Mouse (Mus musculus) midbrain, embryonic 13.5 days (tissue): Measurements from ENCODE around the gene Nek4. TPM values are rescaled to one million over a fixed set of nuclear protein-coding genes. Genes with fewer than 3 reads are reported as not detected.

Experiments used
- ATAC-seq: fragments of 200-750 bp; cut with Nextera tagmentation; 2 replicates; pipeline ENCODE4 v1.8.0; 2017; ENCODE audit warnings: mild to moderate bottlenecking, moderate TSS enrichment, moderate library complexity
- H3K27ac ChIP-seq: fragments of 300-500 bp; sonication (generic); 2 replicates; pipeline ENCODE4 v1.5.1; 2015; ENCODE audit warnings: inconsistent platforms, mild to moderate bottlenecking, moderate library complexity
- H3K27me3 ChIP-seq: fragments of 300-500 bp; sonication (generic); 2 replicates; pipeline ENCODE4 v1.6.1; 2015; ENCODE audit warnings: mild to moderate bottlenecking, inconsistent platforms
- H3K36me3 ChIP-seq: fragments of 300-500 bp; sonication (generic); 2 replicates; pipeline ENCODE4 v1.6.1; 2015; ENCODE audit warnings: mild to moderate bottlenecking, inconsistent platforms
- H3K4me1 ChIP-seq: fragments of 300-500 bp; sonication (generic); replicated peaks from 2 replicates; pipeline ENCODE4 v1.6.1; 2015; ENCODE audit warnings: inconsistent platforms
- H3K4me2 ChIP-seq: fragments of 300-500 bp; sonication (generic); replicated peaks from 2 replicates; pipeline ENCODE4 v1.6.1; 2015; ENCODE audit warnings: moderate library complexity, mild to moderate bottlenecking, inconsistent platforms
- H3K4me3 ChIP-seq: fragments of 300-500 bp; sonication (generic); replicated peaks from 2 replicates; pipeline ENCODE4 v1.5.1; 2015; ENCODE audit warnings: mild to moderate bottlenecking, inconsistent platforms
- H3K9ac ChIP-seq: fragments of 300-500 bp; sonication (generic); replicated peaks from 2 replicates; pipeline ENCODE4 v1.6.1; 2015; ENCODE audit warnings: mild to moderate bottlenecking, inconsistent platforms
- H3K9me3 ChIP-seq: fragments of 300-500 bp; sonication (generic); 2 replicates; pipeline ENCODE4 v1.6.1; 2016; ENCODE audit warnings: mild to moderate bottlenecking, inconsistent platforms
- WGBS: fragments of 180-500 bp; shearing (Covaris S2); methylation state at CpG from one replicate; pipeline ENCODE4 v1.1.7; 2015; 5-methylcytosine and 5-hydroxymethylcytosine counted together
- polyA plus RNA-seq: library from polyadenylated mRNA; unstranded; fragments of >200 nt; fragmentation: Nextera tagmentation; extraction: Ambion mirVana; gene quantifications from 2 replicates; pipeline ENCODE4 v1.2.1, GENCODE M21; 2015

Gene Nek4
- polyA plus RNA-seq, 1 experiment from 2014 or later, result 20.0 TPM

DNA sequence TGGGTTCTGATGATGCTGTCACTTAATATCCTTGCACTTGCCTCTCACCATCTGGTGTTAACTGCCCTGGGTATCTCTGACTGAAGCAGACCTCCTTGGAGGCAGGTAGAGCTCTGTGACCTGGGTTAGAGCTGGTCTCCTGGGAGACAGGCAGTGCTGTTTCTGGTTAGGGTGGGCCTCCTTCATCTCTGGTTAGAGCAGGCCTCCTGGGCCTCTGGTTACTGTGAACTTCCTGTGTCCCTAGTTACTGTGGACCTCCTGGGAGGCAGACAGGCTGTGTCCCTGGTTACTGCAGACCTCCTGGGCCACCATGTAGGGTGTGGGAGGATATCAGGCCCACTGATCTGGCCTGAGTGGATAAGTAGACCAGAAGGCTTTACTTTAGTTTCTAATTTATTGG is 45.2 kb downstream of the Nek4 start:
- H3K4me3 ChIP-seq, result no peak overlapping the region
- H3K9ac ChIP-seq, result no peak overlapping the region
- no peaks in the 10 kb centered on the region for H3K9me3 ChIP-seq
- H3K4me2 ChIP-seq, result no peak overlapping the region
- H3K36me3 ChIP-seq, result peaks cover 26% of the 10 kb centered on the region
- no peak for ATAC-seq
- H3K27me3 ChIP-seq, result no peaks in the 10 kb centered on the region
- H3K27ac ChIP-seq, result no peak overlapping the region
- peaks cover 10% of the 10 kb centered on the region for H3K4me1 ChIP-seq

DNA sequence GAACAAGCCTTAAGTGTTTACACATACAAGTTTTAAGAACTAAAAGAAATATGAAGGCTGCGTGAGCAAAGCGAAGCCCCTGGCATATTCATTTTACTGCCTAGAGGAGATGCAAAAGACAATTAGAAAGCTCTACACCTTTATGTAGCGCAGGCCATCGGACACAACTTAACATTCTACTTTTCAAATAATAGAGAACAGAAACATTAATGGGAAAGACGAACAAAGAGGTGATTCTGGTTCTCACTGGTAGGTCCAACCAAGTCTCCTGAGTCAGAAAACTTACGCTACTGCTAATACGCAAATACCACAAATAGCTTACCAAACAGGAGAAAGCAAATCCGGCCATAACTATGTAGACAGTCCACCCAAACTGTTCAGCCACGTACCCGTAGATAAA is 49.2 kb downstream of the Nek4 start:
- peak overlapping the region; percentile 83 for H3K4me2 ChIP-seq
- no peaks in the 10 kb centered on the region for H3K27me3 ChIP-seq
- WGBS, result 67% methylated on average over 10 of the region's 10 CpGs
- peaks cover 23% of the 10 kb centered on the region for H3K4me1 ChIP-seq
- no peak for ATAC-seq
- H3K9me3 ChIP-seq, result no peaks in the 10 kb centered on the region
- peak overlapping the region; percentile 96 for H3K4me3 ChIP-seq
- H3K9ac ChIP-seq, result peak overlapping the region; percentile 94
- H3K27ac ChIP-seq, result no peak overlapping the region
- H3K36me3 ChIP-seq, result peaks cover 26% of the 10 kb centered on the region

DNA sequence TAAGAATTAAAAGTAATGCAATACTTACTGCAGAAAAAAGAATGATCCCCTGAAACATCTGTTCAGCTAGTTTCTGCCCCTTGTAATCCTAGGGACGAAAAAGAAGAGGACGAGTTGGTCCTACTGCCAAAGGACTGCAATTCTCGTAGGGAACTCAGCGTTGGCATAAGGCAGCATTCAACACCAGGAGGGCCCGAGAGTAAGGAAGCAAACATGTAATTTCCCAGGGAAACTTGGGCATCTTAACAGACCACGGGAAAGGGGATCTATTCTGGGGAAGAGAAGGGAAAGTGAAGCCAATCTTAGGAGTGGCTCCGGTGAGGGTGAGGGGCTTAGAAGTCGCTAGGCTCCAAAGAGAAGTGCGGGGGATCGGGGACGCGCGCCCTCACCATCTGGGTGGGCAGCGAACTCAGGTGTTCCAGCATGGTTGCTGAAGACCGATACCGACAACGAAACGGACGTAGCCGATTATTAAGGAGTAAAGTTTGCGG is 49.7 kb downstream of the Nek4 start:
- peak overlapping the region; percentile 94 for H3K27ac ChIP-seq
- H3K27me3 ChIP-seq, result no peaks in the 10 kb centered on the region
- peaks cover 26% of the 10 kb centered on the region for H3K36me3 ChIP-seq
- WGBS, result under 1% methylated on average over 21 of the region's 21 CpGs
- peak overlapping the region; percentile 96 for H3K4me3 ChIP-seq
- peaks cover 23% of the 10 kb centered on the region for H3K4me1 ChIP-seq
- peak; percentile 67 for ATAC-seq
- no peaks in the 10 kb centered on the region for H3K9me3 ChIP-seq
- peak overlapping the region; percentile 94 for H3K9ac ChIP-seq
- peak overlapping the region; percentile 83 for H3K4me2 ChIP-seq

DNA sequence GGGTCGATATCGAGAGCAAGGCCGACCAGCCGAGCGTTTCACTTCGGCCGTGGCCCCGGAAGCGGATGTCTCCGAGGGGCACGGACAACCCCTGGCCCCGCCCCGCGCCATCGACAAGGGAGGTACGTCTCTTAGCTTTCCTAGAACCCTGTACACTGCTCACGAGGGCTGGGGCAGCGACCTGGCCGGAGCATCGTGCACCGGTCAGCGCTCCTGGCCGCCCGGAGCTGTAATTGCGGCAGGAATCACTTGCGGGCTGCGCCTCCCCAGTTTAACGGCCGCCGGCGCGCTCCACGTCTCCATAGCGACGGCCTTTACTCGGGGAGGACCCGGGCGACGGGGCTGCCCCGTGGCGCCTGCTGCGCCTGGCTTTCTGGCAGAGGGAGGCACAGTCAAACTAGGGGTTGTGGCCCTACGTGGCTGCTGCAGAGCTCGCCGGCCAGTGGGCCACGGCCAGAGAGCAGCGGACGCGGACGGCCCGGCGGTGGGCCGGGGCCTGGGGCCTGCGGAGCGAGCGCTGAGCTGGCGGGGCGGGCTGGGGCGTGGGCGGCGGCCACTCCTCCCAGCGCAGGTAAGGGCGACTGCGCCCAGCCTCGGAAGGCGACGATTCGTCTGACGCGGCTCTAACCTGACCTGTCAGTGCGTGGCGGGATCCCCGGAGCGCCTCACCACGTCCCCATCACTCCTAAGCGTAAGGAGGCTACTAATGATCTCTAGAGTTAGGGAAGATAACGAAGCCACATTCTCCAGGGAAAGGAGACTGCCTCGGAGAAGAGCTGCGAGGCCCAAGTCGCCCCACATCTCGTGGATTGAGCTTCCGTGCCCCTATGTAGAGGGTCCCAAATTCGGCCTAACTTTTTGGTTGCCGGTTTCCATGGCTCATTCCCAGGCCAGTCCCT is 50.4 kb downstream of the Nek4 start, which contains the start of the genes Glt8d1 and Spcs1:
Gene Glt8d1, plus strand, starts transcription at position 94 of the 899 bp plus-strand sequence.
Gene Spcs1, minus strand, starts transcription at position 366 of the 899 bp plus-strand sequence.
- ATAC-seq, result peak; percentile 96
- Histone ChIP-seq H3K27ac (peak within 1 kb of the TSS; percentile 94), H3K36me3 (peaks cover 24% of the 10 kb centered on the region), H3K27me3 (no peaks in the 10 kb centered on the region), H3K9me3 (no peaks in the 10 kb centered on the region), H3K9ac (peak within 1 kb of the TSS; percentile 94), H3K4me3 (peak within 1 kb of the TSS; percentile 96), H3K4me1 (peaks cover 23% of the 10 kb centered on the region), H3K4me2 (peak within 1 kb of the TSS; percentile 83)
- WGBS, result under 1% methylated on average over 83 of the region's 84 CpGs

DNA sequence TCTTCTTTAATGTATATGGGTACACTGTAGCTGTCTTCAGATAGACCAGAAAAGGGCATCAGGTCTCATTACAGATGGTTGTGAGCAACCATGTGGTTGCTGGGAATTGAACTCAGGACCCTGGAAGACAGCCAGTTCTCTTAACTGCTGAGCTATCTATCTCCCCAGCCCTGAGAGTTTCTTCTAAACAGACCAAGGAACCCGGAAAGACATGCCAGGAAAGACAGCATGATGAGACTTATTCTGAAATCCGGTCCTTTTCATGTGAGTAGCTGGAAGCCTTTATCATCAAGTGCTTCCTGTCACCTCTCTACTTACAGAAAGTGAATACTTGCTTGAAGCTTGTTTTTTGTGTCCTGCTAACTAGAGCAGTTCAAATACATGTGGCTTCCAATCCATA is 53.4 kb downstream of the Nek4 start:
- Histone ChIP-seq H3K4me2 (no peak overlapping the region), H3K9me3 (no peaks in the 10 kb centered on the region), H3K4me3 (no peak overlapping the region), H3K4me1 (peaks cover 23% of the 10 kb centered on the region), H3K36me3 (peaks cover 27% of the 10 kb centered on the region), H3K27me3 (no peaks in the 10 kb centered on the region), H3K27ac (no peak overlapping the region), H3K9ac (no peak overlapping the region)
- WGBS, result 89% methylated on average over 2 of the region's 2 CpGs
- no peak for ATAC-seq

DNA sequence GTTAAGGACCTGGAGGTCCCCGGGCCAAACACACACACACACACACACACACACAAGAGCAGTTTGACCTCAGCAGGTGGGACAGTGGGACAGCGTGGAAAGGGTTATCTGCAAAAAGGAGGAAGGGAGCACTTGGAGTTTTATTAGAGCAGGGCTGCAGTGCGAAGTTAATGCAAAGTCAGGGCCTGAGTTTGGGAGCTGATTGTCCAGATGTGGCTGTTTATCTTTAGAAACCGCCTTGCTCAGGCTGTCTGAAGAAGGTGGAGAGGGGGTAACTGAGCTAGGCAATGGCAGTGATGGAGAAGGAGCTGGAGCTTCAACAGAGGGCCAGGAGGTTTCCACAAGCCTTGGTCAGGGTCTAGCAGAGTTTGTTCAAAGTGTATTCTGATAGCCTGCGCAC is 55.6 kb downstream of the Nek4 start:
- H3K4me1 ChIP-seq, result peaks cover 12% of the 10 kb centered on the region
- no peaks in the 10 kb centered on the region for H3K27me3 ChIP-seq
- H3K9ac ChIP-seq, result no peak overlapping the region
- no peak for ATAC-seq
- no peak overlapping the region for H3K4me2 ChIP-seq
- 86% methylated on average over 5 of the region's 5 CpGs for WGBS
- no peak overlapping the region for H3K4me3 ChIP-seq
- H3K36me3 ChIP-seq, result peaks cover 49% of the 10 kb centered on the region
- H3K9me3 ChIP-seq, result no peaks in the 10 kb centered on the region
- H3K27ac ChIP-seq, result no peak overlapping the region

DNA sequence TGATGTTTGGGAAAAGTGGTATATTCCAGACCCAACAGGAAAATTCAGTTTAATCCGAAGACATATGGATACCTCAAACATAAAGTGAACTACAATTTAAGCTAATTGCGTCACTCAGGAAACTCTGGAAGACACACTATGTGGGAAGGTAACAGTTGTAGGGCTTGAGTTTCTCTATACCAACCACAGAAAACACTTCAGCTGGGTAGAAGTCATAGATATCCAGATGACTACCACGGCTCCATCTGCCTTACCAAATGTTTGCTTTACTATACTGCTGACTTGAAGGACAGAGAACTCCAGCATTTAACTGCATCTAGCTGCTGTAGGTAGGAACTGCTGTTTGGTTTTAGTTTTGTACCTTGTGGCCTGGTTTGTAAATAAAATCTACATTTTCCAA is 60.4 kb downstream of the Nek4 start:
- Histone ChIP-seq H3K4me2 (no peak overlapping the region), H3K9me3 (no peaks in the 10 kb centered on the region), H3K36me3 (peaks cover 93% of the 10 kb centered on the region), H3K27ac (no peak overlapping the region), H3K27me3 (no peaks in the 10 kb centered on the region), H3K4me3 (no peak overlapping the region), H3K9ac (no peak overlapping the region), H3K4me1 (no peaks in the 10 kb centered on the region)
- WGBS, result 96% methylated on average over 3 of the region's 3 CpGs
- no peak for ATAC-seq

DNA sequence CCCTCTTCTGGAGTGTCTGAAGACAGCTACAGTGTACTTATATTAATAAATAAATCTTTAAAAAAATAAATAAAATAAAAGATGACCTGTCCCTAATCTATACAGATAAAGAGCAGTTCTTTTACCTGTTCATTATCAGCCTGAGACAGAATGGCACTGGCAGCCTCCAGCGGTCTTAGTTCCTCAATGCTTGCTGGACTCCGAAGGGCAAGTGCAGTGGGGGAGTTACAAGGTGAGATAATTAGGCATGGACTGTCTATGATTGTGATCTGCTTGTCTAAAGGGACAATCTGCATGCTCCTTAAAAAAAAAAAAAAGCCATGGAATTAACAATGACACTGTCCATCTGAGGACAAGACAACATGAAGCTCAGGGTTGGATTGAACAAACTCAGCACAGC is 62.8 kb downstream of the Nek4 start:
- H3K4me1 ChIP-seq, result peaks cover 15% of the 10 kb centered on the region
- H3K4me3 ChIP-seq, result no peak overlapping the region
- H3K27ac ChIP-seq, result no peak overlapping the region
- H3K36me3 ChIP-seq, result peaks cover 81% of the 10 kb centered on the region
- H3K9me3 ChIP-seq, result no peaks in the 10 kb centered on the region
- no peak overlapping the region for H3K9ac ChIP-seq
- H3K27me3 ChIP-seq, result no peaks in the 10 kb centered on the region
- no peak for ATAC-seq
- no peak overlapping the region for H3K4me2 ChIP-seq
- WGBS, result 96% methylated on average over 2 of the region's 2 CpGs

DNA sequence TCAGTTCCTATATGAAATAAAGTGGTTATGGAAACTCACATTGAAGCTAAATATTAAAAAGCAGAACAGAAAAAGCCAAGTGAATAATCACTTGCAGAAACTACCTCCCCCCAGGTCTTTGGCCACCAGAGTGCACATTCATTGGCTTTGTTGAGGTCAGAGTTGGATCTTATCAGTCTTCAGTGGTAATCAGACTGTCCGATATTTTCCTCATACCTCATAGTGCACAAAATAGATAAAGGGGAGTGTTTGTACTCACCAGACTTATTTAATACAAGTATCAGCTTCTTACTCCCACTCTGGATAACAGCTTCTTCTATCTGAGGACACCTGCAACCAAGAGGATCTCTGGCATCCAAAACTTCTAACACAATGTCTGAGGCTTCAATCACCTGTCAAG is 64.9 kb downstream of the Nek4 start:
- Histone ChIP-seq H3K36me3 (peaks cover 61% of the 10 kb centered on the region), H3K9me3 (no peaks in the 10 kb centered on the region), H3K4me3 (no peak overlapping the region), H3K4me2 (no peak overlapping the region), H3K27ac (no peak overlapping the region), H3K9ac (no peak overlapping the region), H3K27me3 (no peaks in the 10 kb centered on the region), H3K4me1 (peaks cover 27% of the 10 kb centered on the region)
- ATAC-seq, result no peak
- 91% methylated on average over 1 of the region's 1 CpGs for WGBS

DNA sequence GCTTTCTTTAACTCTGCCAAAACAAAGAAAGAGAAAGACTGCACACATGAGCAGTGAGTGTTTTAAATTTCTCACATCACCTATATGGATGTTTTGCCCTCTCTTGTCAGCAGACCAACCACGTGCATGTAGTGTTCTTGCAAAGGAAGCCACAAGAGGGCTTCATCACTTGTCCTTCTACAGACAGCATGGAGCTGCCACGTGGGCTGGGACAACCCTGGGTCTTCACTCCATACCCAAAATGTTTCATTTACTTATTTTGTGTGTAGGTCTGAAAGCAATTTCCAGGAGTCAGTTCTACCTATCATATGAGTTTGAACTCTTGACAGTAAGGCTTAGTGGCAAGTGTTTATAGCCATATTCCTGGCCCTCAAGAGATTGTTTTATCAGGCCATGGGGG is 66.7 kb downstream of the Nek4 start:
- peak overlapping the region; percentile 85 for H3K4me3 ChIP-seq
- ATAC-seq, result no peak
- WGBS, result 0% methylated on average over 2 of the region's 2 CpGs
- H3K36me3 ChIP-seq, result peaks cover 50% of the 10 kb centered on the region
- H3K9me3 ChIP-seq, result no peaks in the 10 kb centered on the region
- H3K27ac ChIP-seq, result no peak overlapping the region
- H3K27me3 ChIP-seq, result no peaks in the 10 kb centered on the region
- H3K9ac ChIP-seq, result peak overlapping the region; percentile 91
- H3K4me1 ChIP-seq, result peaks cover 41% of the 10 kb centered on the region
- peak overlapping the region; percentile 96 for H3K4me2 ChIP-seq

DNA sequence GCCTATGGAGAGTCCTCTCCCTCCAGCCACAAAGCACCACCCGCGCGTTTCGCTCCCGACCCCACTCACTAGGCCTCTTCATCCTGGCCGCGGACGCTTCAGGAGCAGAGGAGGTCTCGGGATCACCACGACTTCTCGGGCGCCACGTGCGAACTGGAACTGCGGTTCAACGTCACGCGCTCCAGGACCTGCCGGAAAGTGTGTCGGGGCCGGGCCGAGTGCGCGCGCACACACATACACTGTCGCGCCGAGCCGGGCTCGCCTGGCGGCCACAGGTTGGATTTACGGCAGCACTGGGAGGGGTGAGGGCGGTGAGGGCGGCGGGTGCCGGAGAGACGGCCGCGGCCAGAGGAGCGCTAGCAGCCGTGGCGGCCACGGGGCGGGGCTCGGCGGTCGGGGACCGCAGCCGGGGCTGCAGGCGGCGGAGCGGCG is 67.7 kb downstream of the Nek4 start, which contains the start of the genes Pbrm1 and Gnl3:
Gene Pbrm1, plus strand, starts transcription at position 279 of the 432 bp plus-strand sequence.
Gene Gnl3, minus strand, starts transcription at position 293 of the 432 bp plus-strand sequence.
- under 1% methylated on average over 45 of the region's 53 CpGs for WGBS
- peak within 1 kb of the TSS; percentile 96 for H3K4me2 ChIP-seq
- peaks cover 44% of the 10 kb centered on the region for H3K36me3 ChIP-seq
- H3K9ac ChIP-seq, result peak within 1 kb of the TSS; percentile 91
- H3K9me3 ChIP-seq, result no peaks in the 10 kb centered on the region
- no peaks in the 10 kb centered on the region for H3K27me3 ChIP-seq
- H3K27ac ChIP-seq, result peak within 1 kb of the TSS; percentile 99
- ATAC-seq, result peak; percentile 96
- H3K4me3 ChIP-seq, result peak within 1 kb of the TSS; percentile 85
- peaks cover 42% of the 10 kb centered on the region for H3K4me1 ChIP-seq
